Mouse (Mus musculus): ENCODE data around the gene Naa20. TPM values are rescaled to one million over a fixed set of nuclear protein-coding genes. Genes with fewer than 3 reads are reported as not detected.
A peak's percentile ranks its signal among the peaks of the same experiment; 100 is the strongest.

Gene Naa20
- polyA plus RNA-seq, 3 experiments from 2014 or later = 135 to 169 (median 150) TPM

DNA sequence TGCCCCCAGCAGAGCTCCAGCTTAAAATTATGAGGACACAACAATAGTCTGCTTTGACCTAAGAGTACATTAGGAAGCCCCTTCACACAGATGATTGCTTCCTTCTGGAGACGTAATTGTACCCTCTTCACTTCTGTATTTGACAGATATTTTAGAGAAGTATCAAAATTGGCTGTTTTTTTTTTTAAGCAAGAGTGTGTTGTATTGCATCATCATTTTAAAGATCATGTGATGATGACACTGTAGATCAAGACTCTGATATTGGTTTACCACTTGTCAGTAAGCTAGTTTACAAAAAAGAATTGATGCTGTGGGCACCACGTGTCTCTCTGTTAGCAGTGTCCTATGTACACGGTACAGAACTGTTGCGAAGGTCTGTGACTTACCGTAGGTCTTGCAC lies 50.8 kb downstream of the Naa20 start:
- no peak for ATAC-seq

DNA sequence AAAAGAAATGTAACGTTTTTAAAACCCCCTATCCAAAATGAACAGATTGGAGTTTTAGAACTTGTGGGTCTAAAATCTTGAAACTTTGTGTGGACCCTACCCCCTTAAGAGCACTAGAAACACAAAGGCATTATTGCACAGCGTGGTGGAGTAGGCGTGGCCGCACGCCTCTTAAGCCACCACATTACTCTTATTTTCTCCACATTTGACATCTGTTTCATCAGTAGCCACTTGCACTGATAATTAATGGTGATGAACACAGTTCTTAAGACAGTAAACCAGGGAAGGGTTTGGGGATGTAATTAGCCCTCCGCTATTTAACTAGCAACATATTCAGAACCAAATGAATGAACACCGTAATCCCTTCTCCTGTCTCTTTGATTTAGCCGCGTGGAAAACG lies 53.9 kb downstream of the Naa20 start:
- ATAC-seq = no peak

DNA sequence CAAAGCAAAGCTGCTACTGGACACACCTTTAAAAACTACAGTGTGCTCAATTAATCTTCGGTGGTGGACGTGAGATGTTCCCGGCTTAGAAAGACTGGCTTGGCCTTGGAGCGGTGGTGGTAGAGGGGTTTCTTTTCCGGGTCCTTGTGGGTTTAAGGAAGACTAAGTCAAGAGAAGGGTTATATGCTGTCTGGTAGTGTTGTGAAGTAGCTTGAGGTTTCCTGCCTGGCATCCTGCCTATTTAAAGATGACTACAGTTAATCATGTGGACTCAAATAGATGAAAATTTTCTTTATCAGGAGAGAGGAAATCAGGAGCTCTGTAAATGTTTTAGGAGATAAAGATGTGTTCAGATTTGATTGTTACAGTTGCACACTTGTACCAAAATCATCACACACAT lies 54.4 kb downstream of the Naa20 start:
- no peak for ATAC-seq

- peak; percentile 78 for ATAC-seq
Observed at GRCm38 (mm10) chr2:145957450-145957849, 55.6 kb downstream of the Naa20 start.

DNA sequence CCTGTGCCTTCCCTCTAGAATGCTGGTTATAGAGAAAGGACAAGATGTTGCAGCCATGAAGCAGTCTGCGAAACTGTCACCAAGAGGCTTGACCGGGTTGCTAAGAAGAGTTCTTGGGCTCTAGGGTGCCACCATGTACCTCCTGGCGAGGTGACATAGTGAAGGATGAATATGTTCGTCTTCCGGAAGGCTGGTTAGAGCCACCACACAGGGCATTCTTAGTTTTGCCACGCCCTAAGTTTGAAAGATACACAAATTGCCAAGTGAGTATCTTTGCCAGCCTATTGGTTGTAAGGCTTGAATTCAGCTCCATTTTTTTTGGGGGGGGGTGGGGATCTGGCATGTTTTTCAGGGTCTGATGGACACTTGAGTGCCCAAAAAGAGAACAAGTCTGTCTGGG lies 56.2 kb downstream of the Naa20 start:
- no peak for ATAC-seq

GRCm38 (mm10) chr2:145958551-145958950 lies 56.7 kb downstream of the Naa20 start:
- no peak for ATAC-seq

DNA sequence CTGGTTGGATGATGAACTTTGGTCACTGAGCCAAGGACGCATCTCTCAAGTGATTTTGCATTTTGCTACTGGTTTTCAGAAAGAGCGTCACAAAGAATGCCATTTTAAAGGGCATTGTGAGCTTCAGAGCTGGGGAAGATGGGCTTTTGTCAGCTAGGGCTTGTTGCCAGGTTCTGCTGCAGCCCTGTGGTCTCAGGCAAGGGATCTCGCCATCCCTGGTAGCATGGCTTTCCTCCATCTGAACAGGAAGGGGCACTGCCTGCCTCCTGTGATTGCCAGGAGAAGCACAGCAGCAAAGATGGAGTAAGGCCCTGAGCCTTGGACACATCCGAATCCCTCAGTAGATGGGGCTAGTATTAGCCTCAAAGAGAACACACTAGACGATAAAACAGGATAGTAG lies 60.0 kb downstream of the Naa20 start:
- ATAC-seq = no peak

Other genes starting within 250 kb of the Naa20 start
- 1 to 10 TPM; 2.0 to 2.3 (median 2.1) TPM for gene Rin2, start 226.9 kb upstream of the Naa20 start, polyA plus RNA-seq (2017; shearing (Covaris generic))
- gene Cfap61, start 32.7 kb downstream of the Naa20 start, polyA plus RNA-seq (2017; shearing (Covaris generic)) = not detected
- 10 to 100 TPM; 52.1 to 54.4 (median 52.6) TPM for gene Crnkl1, start 32.9 kb downstream of the Naa20 start, polyA plus RNA-seq (2017; shearing (Covaris generic))